Mouse (Mus musculus) T-helper 1 cell (primary cell): ENCODE results near the gene Dpf1.

ENCODE experiments used
- in situ Hi-C: fragments of 300-600 bp; cut with MboI, MseI; formaldehyde crosslinking; loops from one replicate; pipeline ENCODE4 v1.15.1; 2025; ENCODE audit warnings: high pct_unique_total_duplicates

Gene Dpf1

GRCm38 (mm10) chr7:29307350-29308104, 3.8 kb downstream of the Dpf1 start:
- in situ Hi-C loops = no loop called here

DNA sequence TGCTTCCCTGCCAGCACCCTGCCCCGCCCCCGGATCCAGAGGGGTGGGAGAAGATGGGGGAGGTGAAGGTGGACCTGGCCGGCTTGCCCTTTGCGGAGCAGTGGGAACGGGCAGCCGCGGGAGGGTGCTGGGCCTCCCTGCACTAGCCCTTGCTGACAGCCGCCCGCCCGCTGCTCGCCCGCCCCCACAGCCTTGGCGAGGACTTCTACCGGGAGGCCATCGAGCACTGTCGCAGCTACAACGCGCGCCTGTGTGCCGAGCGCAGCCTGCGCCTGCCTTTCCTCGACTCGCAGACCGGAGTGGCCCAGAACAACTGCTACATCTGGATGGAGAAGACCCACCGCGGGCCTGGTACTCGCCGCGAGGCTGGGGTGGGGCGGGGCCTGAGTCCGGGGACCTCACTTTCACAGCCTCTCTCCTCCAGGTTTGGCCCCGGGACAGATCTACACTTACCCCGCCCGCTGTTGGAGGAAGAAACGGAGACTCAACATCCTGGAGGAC, 5.5 kb downstream of the Dpf1 start:
- in situ Hi-C loops = no loop called here

DNA sequence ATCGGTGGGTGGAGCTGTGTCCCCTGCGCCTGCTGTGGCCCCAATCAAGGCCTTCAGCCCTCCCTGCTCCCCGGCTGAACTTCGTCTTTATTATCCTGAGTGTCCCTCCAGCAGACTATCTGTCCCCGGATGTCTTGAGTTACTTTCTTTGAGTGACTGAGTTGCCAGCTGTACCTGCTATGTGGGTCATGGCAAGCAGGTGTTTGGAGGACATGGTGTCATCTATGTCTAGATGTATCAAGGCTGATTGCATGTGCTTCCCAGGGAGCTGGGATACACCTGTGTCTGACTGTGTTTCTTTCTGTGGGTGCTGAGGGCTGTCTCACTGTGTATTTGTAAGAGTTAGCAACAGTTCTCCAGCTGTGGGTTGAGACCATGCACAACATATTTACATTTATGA, 6.0 kb downstream of the Dpf1 start:
- in situ Hi-C loops = no loop called here

- in situ Hi-C loops = no loop called here
Measured at GRCm38 (mm10) chr7:29313051-29313450, 9.3 kb downstream of the Dpf1 start.

DNA sequence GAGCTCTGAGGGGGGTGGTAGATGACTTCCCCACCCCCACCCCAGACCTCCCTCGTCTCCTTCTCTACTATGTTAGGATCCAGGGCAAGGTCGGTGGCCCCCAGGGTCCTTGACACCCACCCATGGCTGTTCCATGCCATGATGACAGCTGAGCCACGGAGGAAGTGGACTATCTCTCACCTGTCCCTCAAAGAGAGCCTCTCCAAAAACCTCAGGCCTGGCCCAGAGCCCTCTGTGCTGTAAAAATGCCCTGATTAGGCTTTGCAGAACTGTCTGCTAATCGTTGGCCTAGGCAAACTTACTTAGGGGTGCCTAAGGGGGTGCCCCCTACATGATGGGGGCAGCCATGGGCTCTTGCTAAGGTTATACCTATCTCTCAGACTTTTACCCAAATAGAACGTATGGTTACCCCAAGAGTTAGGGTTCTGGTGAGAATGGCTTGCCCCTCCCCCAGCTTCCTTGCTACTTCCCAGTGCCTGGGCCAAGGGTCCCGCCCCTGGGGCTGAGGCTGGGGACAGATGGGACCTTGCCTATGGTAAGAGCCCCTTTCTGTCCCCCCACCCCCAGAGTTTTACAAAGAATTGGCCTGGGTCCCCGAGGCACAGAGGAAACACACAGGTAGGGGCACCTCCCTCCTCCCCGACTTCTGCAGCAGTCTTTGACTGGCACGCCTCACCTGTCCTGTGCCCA, 10.0 kb downstream of the Dpf1 start:
- in situ Hi-C loops = no loop called here

- in situ Hi-C loops = no loop called here
Measured at GRCm38 (mm10) chr7:29314844-29315628, 11.3 kb downstream of the Dpf1 start.

GRCm38 (mm10) chr7:29316137-29316734, 12.5 kb downstream of the Dpf1 start:
- in situ Hi-C loops = no loop called here

GRCm38 (mm10) chr7:29316976-29317375, 13.2 kb downstream of the Dpf1 start:
- in situ Hi-C loops = no loop called here

DNA sequence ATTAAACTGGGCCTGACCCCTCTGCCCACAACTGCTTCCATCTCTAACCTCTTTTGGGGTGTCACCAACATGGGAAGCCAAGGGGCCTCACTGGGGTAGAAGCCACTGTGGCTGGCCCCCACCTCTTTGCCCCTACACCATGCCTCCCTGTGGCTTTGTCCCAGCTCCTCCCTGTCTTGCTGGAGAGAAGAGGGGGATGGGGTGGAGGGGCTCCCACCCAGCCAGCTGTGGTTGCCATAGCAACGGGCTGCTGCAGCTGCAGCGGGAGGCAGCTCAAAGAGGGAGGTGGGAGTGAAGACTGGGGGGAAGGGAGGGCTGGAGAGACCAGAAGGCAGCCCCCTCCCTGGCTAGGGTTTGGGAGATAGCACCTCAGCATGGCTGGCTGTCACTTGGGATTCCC, 13.8 kb downstream of the Dpf1 start:
- in situ Hi-C loops = no loop called here

- in situ Hi-C loops = no loop called here
Measured at GRCm38 (mm10) chr7:29318115-29318911, 14.6 kb downstream of the Dpf1 start.

DNA sequence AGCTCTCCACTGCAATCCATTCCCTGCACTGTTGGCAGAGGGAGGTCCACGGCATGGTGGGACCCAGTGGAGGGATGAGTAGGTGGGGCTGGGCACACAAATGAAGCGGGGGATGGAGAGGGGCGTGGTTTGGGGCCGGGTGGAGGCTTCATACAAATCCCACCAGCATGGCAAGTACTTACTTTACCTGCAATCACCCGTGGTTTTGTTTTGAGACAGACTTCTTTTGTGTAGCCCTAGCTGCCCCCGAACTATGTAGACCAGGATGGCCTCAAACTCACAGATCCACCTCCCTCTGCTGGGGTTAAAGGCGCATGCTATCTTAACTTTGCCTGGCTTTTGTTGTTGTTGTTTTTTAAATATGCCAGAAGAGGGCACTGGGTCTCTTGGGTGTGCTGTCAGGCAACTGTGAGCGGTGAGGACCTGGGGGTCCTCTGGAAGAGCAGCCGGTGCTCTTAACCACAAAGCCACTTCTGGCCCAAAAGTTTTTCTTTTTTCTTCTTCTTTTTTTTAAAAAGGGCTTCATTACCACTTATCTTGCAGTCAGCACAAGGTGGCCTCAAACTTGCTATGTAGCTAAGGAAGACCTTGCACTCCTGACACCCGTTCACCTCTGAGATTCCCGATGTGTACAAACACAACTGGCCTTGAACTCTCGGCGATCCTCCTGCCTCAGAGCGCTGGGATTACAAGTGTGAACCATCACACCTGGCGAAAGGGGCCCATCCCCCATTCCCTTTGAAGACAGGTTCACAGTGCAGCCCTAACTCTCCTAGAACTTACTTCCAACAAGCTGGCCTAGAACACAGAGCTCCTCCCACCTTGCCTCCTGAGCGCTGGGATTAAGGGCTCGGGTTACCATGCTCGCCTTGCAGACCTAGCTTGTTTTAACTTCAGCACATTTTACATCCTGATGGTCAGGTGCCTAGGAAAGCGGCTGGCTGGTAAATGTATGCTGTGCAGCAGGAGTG, 15.9 kb downstream of the Dpf1 start:
- in situ Hi-C loops = no loop called here

DNA sequence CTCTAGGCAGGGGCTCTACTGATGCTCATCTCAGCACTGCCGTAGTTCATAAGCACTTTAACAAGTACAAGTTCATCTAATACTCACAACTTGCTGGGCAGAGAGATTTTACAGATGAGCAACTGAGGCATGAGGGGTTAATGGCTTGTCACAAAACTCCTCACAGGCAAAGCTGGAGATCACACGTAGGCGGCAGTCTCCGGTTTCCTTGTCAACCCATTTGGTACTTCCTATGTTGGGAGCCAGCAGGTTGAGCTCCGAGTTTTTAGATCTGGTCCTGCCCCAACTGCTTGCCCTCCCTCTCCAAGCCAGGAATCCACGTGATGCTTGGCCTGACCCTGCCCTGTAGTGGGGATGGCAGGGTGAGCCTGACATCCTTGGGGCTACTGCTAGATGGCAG, 23.3 kb downstream of the Dpf1 start:
- in situ Hi-C loops = no loop called here

DNA sequence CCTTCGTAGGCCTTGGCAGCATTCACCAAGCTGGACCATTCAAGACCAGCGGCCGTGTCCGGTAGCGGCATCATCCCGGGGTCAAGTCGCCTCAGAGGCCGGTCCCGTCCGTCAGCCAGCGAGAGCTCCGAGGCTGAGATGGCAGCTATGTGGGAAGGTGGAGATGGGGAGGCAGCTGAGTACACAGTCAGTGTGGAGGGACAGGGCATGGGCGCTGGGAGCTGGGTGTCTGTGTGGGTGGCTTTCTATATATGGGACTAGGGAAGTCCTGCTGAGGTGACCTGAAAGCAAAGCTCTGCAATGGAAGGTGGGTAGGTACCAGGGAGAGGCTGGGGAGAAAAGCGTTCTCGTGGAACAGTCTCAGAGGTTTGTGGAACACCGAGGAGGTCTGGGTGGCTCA, 25.2 kb downstream of the Dpf1 start:
- in situ Hi-C loops = no loop called here

DNA sequence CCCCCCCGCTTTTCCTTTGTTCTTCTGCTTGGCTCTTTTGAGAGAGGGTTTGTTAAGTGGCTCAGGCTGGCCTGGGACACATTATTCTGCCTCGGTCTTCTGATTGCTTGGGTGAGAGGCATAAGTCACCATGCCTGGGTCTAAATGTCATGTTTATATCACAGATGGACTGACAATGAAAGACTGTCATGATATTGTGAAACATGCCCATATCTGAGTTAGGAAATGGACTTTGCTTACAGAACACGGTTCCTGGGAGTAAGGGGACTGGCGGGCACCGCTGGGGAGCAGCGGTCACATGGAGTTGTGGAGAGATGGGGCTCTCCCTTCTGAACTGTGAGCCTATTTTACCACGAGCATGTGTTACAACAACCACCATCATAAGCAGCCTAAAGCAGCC, 30.4 kb downstream of the Dpf1 start:
- in situ Hi-C loops = no loop called here

DNA sequence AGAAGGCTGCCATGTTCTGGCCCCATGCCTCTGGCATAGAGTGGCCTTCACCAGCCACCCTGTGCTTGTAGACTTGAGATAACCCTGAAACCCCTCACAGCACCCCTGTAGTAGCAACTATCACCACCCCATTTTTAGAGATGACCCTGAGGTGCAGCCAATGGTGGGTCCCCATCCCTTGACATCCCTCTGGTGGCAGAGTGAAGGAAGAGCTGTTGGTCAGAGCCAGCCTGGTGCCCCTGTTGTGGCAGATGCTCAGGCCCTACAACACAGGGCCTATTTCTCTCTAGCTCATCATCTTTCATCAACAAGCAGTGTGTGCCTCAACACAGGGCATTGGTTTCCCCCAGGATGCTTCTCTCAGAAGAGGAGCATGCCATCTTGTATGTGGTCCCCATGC, 31.5 kb downstream of the Dpf1 start:
- in situ Hi-C loops = no loop called here

GRCm38 (mm10) chr7:29335841-29336671, 32.3 kb downstream of the Dpf1 start:
- in situ Hi-C loops = no loop called here

DNA sequence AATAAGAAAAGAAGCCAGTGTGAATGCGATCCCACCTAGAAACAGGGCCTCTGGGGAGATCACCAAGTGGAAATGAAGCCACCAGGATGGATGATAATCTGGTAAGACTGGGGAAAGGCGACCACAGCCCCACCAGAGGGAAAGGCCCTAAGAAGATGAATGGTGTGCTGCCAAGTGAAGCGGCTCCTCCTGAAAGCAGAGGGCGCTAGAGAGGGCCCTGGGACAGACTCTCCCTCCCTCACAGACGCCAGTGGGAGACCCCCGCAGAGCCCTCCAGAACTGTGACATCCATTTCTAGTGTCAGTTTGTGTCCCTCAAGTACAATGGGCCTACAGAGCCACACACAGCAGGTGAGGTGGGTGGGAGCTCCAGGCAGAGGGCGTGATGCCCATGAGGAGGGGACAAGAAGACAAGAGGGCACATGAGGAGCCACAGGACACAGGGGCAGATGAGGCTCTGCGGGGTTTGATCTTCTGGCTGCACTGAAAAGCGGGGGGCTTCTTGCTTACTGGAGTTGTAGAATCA, 33.1 kb downstream of the Dpf1 start:
- in situ Hi-C loops = no loop called here

GRCm38 (mm10) chr7:29337766-29338165, 34.0 kb downstream of the Dpf1 start:
- in situ Hi-C loops = no loop called here
